Mouse (Mus musculus): Measurements from ENCODE around the gene Tbc1d22a.

GRCm38 (mm10) chr15:86264389-86264788, 50.1 kb downstream of the Tbc1d22a start:
- no peak for TF ChIP-seq TCF12 (IDR thresholded peaks at IDR 0.05; ENCODE audit: low read depth, low read length)
- TF ChIP-seq CTCF (IDR thresholded peaks at IDR 0.05 in 2 of 3, conservative IDR thresholded peaks at IDR 0.05 in 1 of 3; ENCODE audit: control insufficient read depth in 1 of 3, insufficient read depth in 1 of 3, low read depth in 2 of 3, low read length in 3 of 3, poor library complexity in 1 of 3, severe bottlenecking in 1 of 3): no peak
- no peak for TF ChIP-seq EP300 (IDR thresholded peaks at IDR 0.05; ENCODE audit: low read depth in 1 of 2, low read length in 2 of 2)
- TF ChIP-seq ZNF384 (IDR thresholded peaks at IDR 0.05; ENCODE audit: low read depth, low read length): no peak
- TF ChIP-seq MYC (IDR thresholded peaks at IDR 0.05; ENCODE audit: low read depth, low read length): no peak

All from MEL (cell line).